Mouse (Mus musculus) adipocyte (in vitro differentiated cells): Measurements from ENCODE around the gene Mab21l3.
"Not testable (repeated sequence)": the region's sequence is repeated elsewhere in the genome, so short reads cannot be mapped to it uniquely, and the experiment has no call there.

Experiments
- DNase-seq: peaks from one replicate; pipeline ENCODE4 v3.0.0-alpha.2; 2016; ENCODE audit warnings: low spot score

Mab21l3 gene

DNA sequence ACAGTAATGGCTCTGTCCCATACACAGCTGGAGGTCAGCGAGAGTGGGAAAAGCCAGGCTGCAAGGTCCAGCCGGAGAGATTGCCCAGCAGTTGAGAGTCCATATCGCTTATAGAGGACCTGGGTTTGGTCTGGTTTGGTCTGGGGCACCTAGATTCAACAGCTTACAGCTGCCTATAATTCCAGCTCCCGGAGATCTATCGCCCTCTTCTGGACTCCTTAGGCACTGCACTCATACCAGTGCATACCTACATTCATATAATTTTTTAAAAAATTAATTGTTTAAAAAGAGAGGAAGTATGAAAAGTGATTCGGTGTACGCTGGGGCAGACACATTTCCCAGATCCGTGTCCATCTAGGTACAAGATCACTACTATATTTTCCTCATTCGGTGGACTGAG lies 9.4 kb downstream of the Mab21l3 start:
- DNase-seq: no peak

DNA sequence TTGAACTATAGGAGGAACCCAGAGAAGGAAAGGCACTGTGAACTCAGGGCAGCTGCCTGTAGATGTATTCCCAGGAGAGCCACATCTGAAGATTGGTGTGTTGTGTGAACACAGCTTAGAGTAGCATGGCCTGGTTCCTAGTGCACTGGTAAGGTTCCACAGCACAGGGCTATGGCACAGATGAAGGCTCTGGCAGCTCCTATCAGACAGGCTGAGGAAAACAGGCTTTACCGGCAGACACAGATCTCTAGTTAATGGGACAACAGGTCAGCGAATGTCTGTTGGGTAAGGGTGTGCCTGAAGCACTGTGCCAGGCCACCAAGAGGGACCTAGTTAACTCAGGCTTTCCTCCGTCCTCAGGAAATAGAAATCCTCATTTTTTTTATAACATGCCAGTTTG lies 11.8 kb downstream of the Mab21l3 start:
- no peak for DNase-seq

DNA sequence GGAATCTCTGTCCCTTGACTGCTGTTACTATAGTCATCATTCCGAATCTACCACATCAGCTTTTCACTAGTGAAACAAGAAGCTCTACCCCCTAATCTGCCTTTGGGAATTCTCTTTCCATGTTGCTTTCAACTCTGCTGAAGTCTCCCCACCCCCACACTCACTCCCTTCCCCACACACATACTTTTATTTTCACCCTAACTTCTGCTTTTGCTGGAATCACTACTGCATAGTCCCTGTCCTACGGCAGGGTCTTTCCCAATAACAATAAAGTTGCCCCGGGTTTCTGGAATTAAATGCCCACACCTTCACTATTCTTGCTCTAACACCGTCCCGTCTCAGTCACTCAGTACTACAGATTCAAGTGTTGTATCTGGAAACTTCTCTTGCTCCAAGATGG lies 12.2 kb downstream of the Mab21l3 start:
- no peak for DNase-seq

DNA sequence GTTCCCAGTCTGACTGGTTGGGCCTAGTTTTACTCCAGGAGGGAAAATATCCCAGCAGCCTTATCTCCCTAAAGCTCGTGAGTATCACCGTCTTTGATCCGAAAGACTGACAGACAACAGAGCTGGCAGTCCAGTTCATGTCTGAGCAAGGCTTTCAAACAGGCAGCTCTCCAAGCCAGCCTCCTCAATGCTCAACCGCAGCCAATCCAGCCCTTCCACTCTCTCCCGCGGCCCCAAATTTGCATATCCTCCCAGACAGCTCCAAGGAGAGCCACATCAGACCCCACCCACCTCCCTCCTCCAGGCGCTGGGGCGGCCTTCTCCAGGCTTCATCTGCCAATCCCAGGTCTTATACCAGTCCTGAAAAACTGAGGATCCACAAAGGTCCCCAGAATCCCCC lies 12.7 kb downstream of the Mab21l3 start:
- DNase-seq: peak; percentile 45

DNA sequence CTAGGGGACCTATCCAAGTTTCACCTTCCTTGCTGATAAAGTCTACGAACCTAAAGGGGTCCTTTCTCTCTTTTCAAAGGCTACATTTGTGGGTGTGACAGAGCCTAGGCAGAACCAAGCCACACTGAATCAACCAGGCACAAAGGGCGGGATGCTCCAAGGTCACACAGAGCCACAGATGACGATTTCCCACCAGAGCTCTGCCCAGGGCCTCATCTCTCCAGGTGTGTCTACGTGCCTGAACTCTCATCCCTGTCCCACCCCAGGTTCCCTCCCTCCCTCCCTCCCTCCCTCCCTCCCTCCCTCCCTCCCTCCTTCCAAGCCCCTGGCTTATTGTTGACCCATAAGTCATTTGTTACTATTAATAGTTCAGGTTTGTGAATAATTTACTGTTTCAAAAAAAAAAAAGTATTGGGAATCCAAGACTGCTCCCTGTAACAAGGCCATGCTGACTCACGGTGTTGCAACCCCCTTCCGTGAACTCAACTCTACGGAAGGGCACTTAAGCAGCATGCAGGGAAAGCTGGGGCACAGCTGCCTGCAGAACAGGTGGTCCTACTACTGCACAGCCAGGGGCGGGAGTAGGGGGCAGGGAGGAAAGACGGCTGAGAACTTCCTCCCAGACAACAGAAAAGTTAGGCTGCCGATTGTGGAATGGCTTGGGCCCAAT lies 17.4 kb downstream of the Mab21l3 start:
- no peak for DNase-seq

DNA sequence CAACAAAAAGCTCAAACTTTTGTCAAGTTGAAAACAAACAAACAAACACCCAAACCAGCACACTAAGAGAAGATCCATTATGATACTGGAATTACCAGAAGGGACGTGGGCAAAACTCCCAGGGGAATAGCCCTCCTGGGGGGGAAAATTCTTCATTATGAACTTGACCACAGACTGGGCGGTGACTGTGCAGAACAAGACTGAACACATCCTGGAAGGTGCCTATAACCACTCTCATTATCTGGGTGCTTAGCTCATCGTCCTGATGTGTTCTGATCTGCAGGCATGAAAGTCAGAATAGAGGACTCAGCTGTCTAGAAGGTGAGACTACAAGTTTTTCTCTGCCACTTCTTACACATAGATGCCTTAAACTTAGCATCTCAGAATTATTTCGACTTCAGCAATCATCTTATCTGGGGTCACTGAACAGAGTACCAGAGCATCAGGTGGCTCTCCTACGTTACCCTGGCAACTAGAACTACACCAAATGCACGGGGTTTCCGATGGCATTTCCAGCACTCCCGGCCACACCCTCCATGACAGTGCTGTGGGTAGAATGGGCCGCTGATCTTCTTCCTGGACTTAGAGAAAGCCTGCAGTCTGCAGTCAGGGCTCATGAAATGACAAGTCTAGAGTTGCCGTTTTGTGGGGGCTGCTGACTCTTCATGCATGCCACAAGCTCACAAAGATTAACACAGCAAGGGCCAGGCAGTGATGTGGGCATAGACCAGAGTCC lies 18.7 kb downstream of the Mab21l3 start:
- no peak for DNase-seq

DNA sequence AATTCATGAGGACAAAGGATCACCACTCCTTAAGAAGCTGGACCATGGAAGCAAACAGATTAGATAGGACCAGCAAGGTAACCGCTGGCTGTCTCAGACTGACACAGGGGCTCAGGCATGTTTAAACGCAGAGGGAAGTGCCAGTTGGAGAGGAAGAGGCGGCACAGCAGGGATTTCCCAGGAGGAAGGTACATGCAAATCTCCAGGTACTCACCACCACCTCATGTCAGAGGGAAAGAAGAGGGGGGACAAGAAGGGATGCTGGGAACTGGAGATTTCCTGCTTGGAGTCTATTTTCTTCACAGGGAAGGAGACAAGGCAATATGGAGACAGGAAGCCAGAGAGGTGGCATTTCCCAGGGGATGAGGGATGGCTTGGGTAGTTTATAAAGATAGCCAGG lies 20.2 kb downstream of the Mab21l3 start:
- DNase-seq: no peak

DNA sequence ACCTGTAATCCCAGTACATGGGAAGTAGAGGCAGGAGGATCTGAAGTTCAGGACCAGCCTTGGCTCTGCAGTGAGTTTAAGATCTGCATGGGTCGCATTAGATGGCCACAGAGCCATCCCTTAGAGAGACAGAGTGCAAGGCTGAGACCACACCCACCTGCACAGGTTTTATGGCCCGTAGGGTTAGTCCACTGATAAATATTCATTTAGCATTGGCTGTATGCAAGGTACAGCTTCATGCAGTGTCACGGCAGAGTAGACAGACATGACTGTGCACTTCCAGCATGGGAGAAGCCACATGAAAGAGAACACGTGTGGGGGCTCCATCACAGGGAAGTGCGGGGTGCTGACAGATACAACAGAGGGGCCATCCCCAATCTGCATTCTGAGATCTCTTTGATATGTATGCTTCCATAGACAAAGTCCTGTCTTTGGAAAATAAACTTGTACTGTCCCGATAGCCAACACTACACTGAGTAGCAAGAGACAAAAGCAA lies 21.5 kb downstream of the Mab21l3 start:
- no peak for DNase-seq

DNA sequence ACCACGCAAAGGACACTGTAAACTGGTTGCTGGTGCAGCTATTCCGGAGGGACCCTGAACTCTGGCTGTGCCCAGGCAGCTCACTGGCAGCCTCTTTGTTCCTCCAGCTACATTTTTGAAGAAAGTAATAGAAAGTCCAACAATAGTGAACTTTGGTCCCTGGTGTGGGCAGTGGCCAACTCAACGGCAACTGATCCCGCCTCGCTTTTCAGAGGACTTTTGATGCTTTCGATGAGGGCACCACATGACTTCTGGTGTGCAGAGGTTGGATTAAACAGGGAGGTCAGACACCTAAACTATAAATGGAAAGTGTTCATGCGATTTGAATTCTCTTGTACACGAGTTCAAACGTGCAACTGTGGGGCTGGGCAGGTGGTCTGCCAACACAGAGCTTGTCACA lies 24.4 kb downstream of the Mab21l3 start:
- no peak for DNase-seq

DNA sequence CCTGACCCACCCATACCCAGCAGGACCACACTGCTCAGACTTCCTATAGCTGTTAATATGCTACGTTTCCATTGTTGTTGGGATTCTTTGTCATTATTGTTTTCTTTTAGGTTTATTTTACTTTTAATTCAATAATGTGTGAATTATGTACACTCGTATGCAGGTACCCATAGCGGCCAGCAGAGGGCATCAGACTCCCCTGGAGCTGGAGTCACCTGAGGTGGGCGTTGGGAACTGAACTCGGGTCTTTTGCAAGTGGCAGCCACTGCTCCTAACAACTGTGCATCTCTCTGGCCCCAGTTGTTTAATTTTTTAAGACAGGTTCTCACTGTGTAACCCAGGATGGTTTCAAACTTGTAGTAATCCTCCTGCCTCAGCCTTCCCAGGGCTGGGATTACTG lies 26.7 kb downstream of the Mab21l3 start:
- no peak for DNase-seq

DNA sequence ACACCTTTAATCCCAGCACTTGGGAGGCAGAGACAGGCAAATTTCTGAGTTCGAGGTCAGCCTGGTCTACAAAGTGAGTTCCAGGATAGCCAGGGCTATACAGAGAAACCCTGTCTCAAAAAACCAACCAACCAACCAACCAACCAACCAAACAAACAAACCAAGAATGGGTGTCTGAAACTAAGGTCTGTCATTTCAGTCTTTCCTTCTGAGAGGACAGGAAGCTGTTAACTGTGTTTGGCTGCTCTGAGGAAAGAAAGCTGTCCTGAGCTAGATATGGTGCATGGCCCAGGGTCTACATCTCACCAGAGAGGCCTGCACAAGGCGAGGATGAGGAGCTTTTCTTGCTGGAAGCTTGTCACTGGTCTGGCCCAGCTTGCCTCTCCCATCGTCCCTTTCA lies 28.1 kb downstream of the Mab21l3 start:
- not testable (repeated sequence) for DNase-seq

DNA sequence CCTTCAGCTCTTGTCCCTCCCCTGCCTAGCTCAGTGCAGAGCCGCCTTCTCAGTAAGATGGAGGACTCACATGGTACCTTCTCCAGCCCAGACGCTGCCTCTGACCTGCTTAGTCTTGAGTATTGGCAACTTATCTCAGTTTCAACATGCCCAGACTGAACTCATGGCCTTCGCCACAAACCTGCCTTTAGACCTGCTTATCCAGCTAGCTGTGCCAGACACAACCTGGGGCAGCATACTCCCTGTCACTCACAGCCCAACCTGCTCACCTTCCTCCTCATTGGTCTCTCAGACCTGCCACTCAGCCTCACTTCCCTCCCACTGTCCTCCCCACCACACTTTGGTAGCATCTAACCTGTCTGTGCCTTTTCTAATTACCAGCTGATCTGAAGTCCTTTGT lies 32.8 kb downstream of the Mab21l3 start:
- no peak for DNase-seq

DNA sequence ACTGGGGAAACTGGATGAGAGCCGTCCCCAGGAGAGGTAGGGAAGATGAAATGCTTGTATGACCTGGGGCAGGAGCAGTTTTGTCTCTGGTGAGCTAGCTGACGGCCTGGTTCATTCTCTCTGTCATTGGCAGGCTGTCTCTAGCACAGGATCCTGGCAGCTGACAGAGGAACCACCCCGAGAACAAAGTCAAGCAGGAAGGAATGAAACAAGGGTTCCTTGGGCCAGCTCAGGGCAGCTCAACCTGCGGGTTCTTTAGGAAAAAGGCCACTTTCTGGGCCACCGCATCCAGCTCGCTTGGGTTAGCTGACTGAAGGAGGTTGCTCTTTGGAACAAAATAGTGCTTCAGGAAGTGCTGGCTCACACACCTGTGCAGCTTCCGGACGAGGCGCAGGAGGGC lies 34.0 kb downstream of the Mab21l3 start:
- no peak for DNase-seq

DNA sequence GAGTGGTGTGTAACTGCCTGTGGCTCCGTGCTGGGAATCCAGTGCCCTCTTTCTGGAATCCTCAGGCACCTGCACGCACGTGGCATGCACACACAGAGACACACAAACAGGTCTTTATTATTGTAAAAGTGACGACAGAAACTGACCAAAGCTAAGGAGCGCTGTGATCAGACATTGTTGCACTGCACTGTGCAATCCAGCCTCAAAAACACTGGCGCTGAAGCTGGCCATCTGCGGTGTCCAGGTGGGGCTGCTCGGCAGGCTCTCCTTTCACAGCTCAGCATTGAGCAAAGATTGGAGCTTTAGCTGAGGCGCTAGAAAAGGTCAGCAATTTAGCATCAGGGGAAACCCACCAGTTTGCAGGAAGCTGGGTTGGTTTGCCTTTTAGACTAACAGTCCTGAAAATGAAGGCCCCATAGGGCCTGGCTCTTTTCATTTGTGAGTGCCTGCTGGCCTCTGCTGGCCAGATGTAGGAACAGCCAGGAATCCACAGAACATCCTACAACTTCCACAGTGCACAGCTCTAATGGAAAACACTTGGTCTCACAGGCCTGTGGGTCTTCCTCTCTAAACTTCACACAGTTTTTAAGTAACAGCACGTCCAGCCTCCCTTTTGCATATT lies 36.3 kb downstream of the Mab21l3 start:
- DNase-seq: peak; percentile 80

DNA sequence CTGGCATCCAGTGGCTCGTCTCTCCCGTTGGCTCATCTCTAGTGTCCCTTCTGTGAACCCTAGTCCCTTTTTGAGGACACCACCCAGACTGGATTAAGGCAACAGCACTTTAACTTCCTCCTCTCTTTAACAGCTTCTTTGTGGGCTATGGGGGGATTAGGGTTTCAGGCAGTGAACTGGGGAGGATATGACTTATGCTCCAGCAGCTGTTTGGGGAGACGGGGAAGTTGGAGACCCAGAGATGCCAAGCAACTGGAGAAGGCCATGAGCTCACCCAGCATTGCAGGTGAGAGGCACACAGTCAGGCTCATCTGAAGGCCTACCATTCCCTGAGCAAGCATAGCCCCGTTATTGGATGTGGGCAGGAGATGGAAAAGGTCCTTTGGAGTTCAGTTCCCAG lies 36.8 kb downstream of the Mab21l3 start:
- no peak for DNase-seq

DNA sequence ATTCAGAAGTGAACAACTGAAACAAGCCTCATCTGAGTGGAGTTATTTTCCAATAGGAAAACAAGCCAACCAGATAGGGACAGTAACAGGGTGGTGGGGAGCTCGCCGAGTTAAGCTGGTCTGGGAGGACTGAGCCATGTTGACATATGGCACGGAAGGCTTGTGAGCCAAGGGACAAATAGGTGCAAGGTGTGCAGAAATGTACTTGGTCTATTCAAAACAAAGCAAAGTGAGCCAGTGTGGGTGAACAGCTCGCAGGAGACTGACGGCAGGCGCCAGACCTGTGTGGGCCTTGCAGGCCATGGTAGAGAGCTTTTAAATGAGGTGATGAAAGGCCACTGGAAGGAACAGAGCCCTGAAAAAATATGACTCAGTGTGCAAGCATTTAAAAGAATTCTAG lies 41.1 kb downstream of the Mab21l3 start:
- DNase-seq: no peak

DNA sequence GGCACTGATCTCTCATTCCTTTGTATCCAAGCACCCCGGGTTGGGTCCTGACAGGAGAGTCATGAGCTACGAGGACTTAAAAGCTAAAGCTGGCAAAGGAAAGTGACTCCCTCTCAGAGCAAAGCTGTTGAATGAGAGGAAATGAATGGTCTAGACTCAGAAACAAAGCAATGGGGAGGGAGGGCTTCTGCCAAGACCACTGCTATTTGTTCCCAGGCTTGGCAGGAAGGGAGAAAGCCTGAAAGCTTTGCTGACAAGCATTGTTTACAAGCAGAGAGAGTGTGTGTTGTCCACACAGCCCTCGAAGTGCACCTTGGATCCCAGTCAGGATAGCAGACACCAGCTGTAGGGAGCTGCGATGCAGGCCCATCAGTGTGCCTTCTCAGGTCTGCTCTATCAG lies 41.8 kb downstream of the Mab21l3 start:
- no peak for DNase-seq

DNA sequence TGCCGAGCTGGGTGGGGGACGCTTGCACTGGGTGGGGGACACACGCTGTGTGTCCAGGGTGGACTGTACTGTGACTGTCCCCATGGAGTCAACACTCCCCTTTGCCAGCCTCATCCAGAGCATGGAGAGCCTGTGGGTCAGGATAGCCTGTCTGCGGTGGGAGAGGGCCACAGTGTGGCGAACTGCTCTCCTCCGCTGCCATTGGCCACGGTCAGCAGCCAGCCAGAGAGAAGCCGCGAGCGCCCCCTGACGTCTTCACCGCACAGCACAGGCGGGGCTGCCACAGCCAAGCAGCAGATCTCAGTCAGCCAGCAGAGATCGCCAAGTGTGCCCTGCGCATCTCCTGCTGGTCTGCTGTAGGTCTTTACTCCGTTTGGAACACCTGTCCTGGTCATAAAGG lies 42.6 kb downstream of the Mab21l3 start:
- no peak for DNase-seq

DNA sequence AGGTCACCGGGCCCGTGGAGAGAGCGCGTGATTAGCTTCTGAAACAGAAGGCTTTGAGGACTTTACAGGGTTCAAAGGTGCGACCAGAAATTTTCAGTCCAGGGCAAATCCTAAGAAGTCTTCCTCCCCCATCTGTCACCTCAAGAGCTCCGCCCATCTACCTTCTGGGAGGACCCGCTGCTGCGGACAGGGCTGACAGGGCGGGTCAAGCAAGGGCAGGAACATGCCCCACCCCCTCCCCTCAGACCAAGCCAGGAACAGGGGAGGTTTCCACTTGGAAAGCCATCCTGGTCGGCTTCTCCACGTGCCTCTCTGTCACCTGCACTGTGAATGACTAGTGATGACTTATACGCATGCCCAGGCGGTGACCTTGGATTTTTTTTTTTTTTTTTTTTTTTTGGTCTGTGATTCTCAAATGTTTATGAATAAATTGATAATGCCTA lies 43.2 kb downstream of the Mab21l3 start:
- DNase-seq: no peak

DNA sequence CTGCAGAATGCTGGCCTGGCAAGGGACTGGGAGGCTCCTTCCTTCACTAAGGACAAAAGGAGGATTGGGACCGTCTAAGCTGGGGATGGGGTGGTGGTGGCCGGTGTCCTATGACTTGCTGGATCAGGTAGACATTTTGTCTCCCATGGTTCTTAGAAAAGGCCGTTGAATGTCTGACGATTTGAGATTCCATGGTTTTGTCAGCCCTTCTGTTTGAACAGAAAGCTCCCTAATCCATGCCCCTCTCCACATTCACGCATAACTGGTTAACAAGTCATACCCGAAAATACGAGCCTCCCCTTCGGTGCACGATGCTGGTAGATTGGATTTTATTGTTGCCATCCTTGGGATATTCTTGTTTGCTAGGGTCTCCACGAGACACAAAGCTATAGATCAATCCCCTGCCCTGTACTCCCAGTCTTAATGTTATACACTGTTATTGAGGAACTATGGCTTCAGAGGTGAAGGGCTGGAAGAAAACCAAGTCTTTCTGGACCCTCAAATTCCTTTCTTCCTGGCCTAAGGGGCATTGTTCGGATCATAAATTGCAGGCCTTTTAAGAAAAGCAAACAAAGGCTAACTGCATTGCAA lies 43.7 kb downstream of the Mab21l3 start:
- no peak for DNase-seq

DNA sequence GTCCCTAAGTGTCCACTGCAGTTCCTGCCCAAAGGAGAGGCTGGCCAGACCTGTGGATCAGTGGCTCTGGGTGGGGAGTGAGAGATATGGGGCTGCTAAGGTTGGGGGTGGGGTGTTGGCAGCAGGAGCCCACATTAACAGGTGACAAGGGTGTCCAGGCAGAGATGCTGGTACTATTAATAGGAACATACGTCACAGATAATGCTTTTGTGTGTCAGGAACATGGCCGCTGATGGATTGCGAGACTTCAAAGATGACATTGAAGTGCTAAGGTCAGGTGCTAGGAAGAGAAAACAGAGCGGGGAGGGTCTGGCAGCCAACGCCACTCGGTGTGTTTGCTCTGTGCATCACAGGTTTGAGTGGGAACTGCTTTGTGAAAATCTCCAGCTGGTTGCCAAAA lies 44.4 kb downstream of the Mab21l3 start:
- DNase-seq: no peak

DNA sequence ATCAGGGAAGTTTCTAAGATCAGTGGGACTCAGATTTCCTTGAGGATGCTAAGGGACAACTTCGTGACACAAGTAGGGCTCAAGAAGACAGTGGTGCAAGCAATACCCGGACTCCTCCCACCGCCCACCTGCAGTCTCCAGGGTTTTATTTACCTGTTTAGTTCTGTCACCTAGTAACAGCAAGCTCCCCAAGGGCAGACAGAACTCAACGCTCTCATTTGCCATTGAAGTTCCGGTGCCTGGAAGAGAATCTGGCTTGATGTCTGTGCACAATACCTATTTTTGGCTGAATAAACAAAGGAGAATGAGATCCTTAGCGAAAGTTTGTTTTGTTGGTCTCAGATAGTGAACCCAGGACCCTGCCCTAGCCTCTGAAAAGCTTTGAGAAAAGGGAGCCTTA lies 45.0 kb downstream of the Mab21l3 start:
- DNase-seq: no peak

DNA sequence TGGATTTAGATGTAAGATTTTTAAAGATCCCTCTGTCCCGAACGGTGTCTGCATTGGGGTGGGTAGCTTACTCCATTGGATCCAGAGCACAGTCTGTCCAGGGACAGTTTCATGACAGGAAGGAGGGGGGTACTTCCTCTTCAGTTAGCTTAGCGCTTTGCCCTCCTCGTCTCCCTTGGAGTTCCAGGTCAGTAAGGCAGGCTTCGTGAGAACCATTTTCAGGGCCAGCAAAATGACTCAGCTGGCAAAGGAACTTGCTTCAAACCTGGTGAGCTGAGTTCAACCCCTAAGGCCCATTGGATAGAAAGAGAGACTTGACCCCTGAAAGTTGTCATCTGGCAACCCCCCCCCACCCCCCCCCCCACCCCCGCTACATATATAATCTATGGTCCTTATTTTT lies 46.0 kb downstream of the Mab21l3 start:
- no peak for DNase-seq
